Comparison of ENCODE assay signal across 28 mouse cellular contexts in the genomic region with DNA sequence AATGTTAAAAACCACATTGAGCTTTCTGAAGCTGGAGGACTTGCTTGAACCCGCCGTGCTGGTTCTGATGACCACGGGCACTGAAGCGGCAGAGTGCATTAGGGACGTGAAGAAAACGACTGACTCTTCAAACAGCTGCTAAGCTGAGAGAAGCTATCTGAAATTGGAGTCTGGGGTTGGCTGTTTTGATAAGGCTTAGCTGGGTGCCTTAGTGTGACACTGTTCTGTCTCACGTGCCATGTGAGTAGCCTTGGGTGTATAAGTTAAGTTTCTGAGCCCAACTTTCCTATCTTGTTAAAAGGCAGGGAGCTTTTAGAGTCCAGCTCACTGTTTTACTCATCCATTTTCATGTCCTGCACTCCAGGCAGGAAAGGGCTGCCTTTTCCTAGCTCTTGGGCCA. TPM values are rescaled to one million over a fixed set of nuclear protein-coding genes. Genes with fewer than 3 reads are reported as not detected.
A peak's percentile ranks its signal among the peaks of the same experiment; 100 is the strongest.
DNase-seq lines count a peak whose midpoint lies in the region; ATAC-seq and TF ChIP-seq lines count a peak whose summit lies in the region.
"Had no signal": no experiment of that assay in that cellular context is flagged by ENCODE, and none has a peak within 500 bp of the region (broad histone marks: within the 10 kb centered on the region; RNA-seq: fewer than 3 reads in every experiment).

No protein-coding gene starts in this region.

- peak overlapping the region; percentile 2; the same call in 1 of the 2 replicates for H3K9ac ChIP-seq in liver, embryonic 12.5 days
- no peak overlapping the region for H3K9ac ChIP-seq in liver, postnatal 0 days (replicated peaks)
- H3K9ac ChIP-seq: hindbrain, embryonic 14.5 days; limb, embryonic 15.5 days; midbrain, embryonic 13.5 days had no signal

- no peak for TF ChIP-seq CTCF in liver, postnatal 0 days (IDR thresholded peaks at IDR 0.05; ENCODE audit: low read depth)

- no peak for TF ChIP-seq EP300 in liver, postnatal 0 days (IDR thresholded peaks at IDR 0.05; ENCODE audit: low read depth)

- peaks cover 51% of the 10 kb centered on the region for H3K4me1 ChIP-seq in liver, embryonic 12.5 days
- peaks cover 14% of the 10 kb centered on the region for H3K4me1 ChIP-seq in liver, postnatal 0 days (ENCODE audit: insufficient read depth)
- H3K4me1 ChIP-seq: limb, embryonic 10.5 days; limb, embryonic 15.5 days had no signal

- WGBS in liver, embryonic 12.5 days (ENCODE audit: insufficient replicate concordance), result 28% methylated on average over 7 of the region's 7 CpGs
- 63% methylated on average over 7 of the region's 7 CpGs for WGBS in liver, postnatal 0 days (ENCODE audit: insufficient replicate concordance)

- H3K4me3 ChIP-seq in liver, embryonic 12.5 days, result no peak overlapping the region
- H3K4me3 ChIP-seq in liver, postnatal 0 days (ENCODE audit: low read depth, low read length), result no peak overlapping the region
- H3K4me3 ChIP-seq: heart, embryonic 10.5 days; limb, embryonic 10.5 days; limb, embryonic 15.5 days; megakaryocyte, embryonic 14.5 days; midbrain, embryonic 13.5 days had no signal

- peak overlapping the region; percentile 65 for H3K27ac ChIP-seq in liver, embryonic 12.5 days
- no peak overlapping the region for H3K27ac ChIP-seq in liver, postnatal 0 days (ENCODE audit: low read depth)
- H3K27ac ChIP-seq: heart, embryonic 10.5 days; hindbrain, embryonic 14.5 days; kidney, postnatal 0 days; limb, embryonic 10.5 days; limb, embryonic 15.5 days; midbrain, embryonic 13.5 days had no signal

- H3K9me3 ChIP-seq in liver, embryonic 12.5 days (replicated peaks), result no peaks in the 10 kb centered on the region
- H3K9me3 ChIP-seq in liver, postnatal 0 days (ENCODE audit: low read length), result no peaks in the 10 kb centered on the region
- H3K9me3 ChIP-seq: heart, embryonic 10.5 days; limb, embryonic 10.5 days; limb, embryonic 15.5 days; megakaryocyte, embryonic 14.5 days; midbrain, embryonic 13.5 days had no signal

- H3K36me3 ChIP-seq in liver, embryonic 12.5 days, result peaks cover 70% of the 10 kb centered on the region
- H3K36me3 ChIP-seq in liver, postnatal 0 days (replicated peaks; ENCODE audit: insufficient read depth, low read length), result peaks cover 18% of the 10 kb centered on the region

- peak; percentile 73; the same call in 1 of the 2 replicates for ATAC-seq in erythroblast, adult 5-6 weeks (replicated peaks; ENCODE audit: low FRiP score, poor library complexity, severe bottlenecking)
- ATAC-seq in liver, embryonic 12.5 days, result peak; percentile 93
- peak; percentile 56 for ATAC-seq in liver, postnatal 0 days
- ATAC-seq: activated CD4-positive, CD25-positive, alpha-beta regulatory T cell, adult 4 months; forebrain, embryonic 14.5 days; inflammation-experienced regulatory T-cells, adult 6 months; midbrain, embryonic 13.5 days had no signal

- H3K27me3 ChIP-seq in liver, embryonic 12.5 days (replicated peaks), result no peaks in the 10 kb centered on the region
- no peaks in the 10 kb centered on the region for H3K27me3 ChIP-seq in liver, postnatal 0 days (ENCODE audit: insufficient read depth, low read length)
- H3K27me3 ChIP-seq: limb, embryonic 15.5 days; megakaryocyte, embryonic 14.5 days; midbrain, embryonic 13.5 days had no signal

- H3K4me2 ChIP-seq in liver, embryonic 12.5 days, result peak overlapping the region; percentile 36
- no peak overlapping the region for H3K4me2 ChIP-seq in liver, postnatal 0 days (ENCODE audit: low read depth, low read length)
- H3K4me2 ChIP-seq: hindbrain, embryonic 14.5 days; limb, embryonic 15.5 days; midbrain, embryonic 13.5 days had no signal

- DNase-seq in c-Kit-positive CD71-positive TER-119-positive erythroid progenitor cells, embryonic 14.5 days (ENCODE audit: low spot score), result peak; percentile 60
- no peak for DNase-seq in liver, postnatal 0 days
- DNase-seq in gastrocnemius, postnatal 25 days, result no peak
- no peak for DNase-seq in retina, embryonic 14.5 days (ENCODE audit: low spot score)
- DNase-seq in cerebellum, postnatal 36 days, result no peak
- DNase-seq: adrenal gland, adult 8-10 months; B cell, adult 2 months; cerebellum, adult 11 months; cerebellum, adult 9-10 months; gastrocnemius, postnatal 36 days; kidney, adult 2 months; layer of hippocampus, postnatal 36 days; lung, postnatal 36 days; retina, postnatal 1 day; right cerebral cortex, postnatal 14 days; thymus, postnatal 4 days had no signal

RNA-seq across cellular contexts. Expression of gene Rprd1b, which starts 8.7 kb away (rescaled TPM):
- total RNA-seq in erythroblast, adult 5-6 weeks (2015; ENCODE audit: low replicate concordance), result 19.2 and 20.8 TPM in 2 replicates
- total RNA-seq in erythroblast, adult 5-6 weeks (2017; ENCODE audit: low replicate concordance), result 25.5 and 31.2 TPM in 2 replicates
- polyA plus RNA-seq in liver, embryonic 12.5 days (2016; fragmentation: Nextera tagmentation; extraction: Ambion mirVana), result 40.4 and 42.5 TPM in 2 replicates
- 15.6 and 17.4 TPM in 2 replicates for polyA plus RNA-seq in liver, postnatal 0 days (2015; fragmentation: Nextera tagmentation; extraction: Ambion mirVana)
- total RNA-seq in gastrocnemius, postnatal 25 days (2021), result 10 to 100 TPM; 23.7 to 31.7 TPM

RNA-seq across cellular contexts. Expression of gene Tti1, which starts 8.7 kb away (rescaled TPM):
- total RNA-seq in erythroblast, adult 5-6 weeks (2015; ENCODE audit: low replicate concordance), result 1.3 and 10.4 TPM in 2 replicates
- total RNA-seq in erythroblast, adult 5-6 weeks (2017; ENCODE audit: low replicate concordance), result 9.5 and 12.6 TPM in 2 replicates
- 21.8 and 22.2 TPM in 2 replicates for polyA plus RNA-seq in liver, embryonic 12.5 days (2016; fragmentation: Nextera tagmentation; extraction: Ambion mirVana)
- 4.7 and 5.4 TPM in 2 replicates for polyA plus RNA-seq in liver, postnatal 0 days (2015; fragmentation: Nextera tagmentation; extraction: Ambion mirVana)
- 10 to 100 TPM; 15.1 to 17.9 TPM for total RNA-seq in gastrocnemius, postnatal 25 days (2021)
